Mouse (Mus musculus) MEL-GATA-1-ER (cell line): ENCODE data around the gene Ccdc62.

ENCODE experiments used
- DNase-seq: peaks from one replicate; pipeline ENCODE4 v3.0.0-alpha.2; 2012; ENCODE audit warnings: low read depth; ENCODE audit errors: extremely low read depth

Ccdc62 gene

GRCm38 (mm10) chr5:124001274-124001673 lies 70.8 kb downstream of the Ccdc62 start:
- DNase-seq = no peak

- no peak for DNase-seq
These were observed 72.4 kb downstream of the Ccdc62 start for GRCm38 (mm10) chr5:124002876-124003275.

GRCm38 (mm10) chr5:124003375-124003774 lies 72.9 kb downstream of the Ccdc62 start:
- no peak for DNase-seq

- no peak for DNase-seq
These were observed 74.1 kb downstream of the Ccdc62 start for GRCm38 (mm10) chr5:124004356-124005150.

- DNase-seq = no peak
These were observed 74.6 kb downstream of the Ccdc62 start for GRCm38 (mm10) chr5:124005151-124005500.

GRCm38 (mm10) chr5:124005591-124005990 lies 75.1 kb downstream of the Ccdc62 start:
- DNase-seq = no peak

- DNase-seq = no peak
These were observed 75.8 kb downstream of the Ccdc62 start for GRCm38 (mm10) chr5:124006082-124006873.

- DNase-seq = no peak
These were observed 76.5 kb downstream of the Ccdc62 start for GRCm38 (mm10) chr5:124006891-124007491.

GRCm38 (mm10) chr5:124010077-124010476 lies 79.6 kb downstream of the Ccdc62 start:
- no peak for DNase-seq

- no peak for DNase-seq
These were observed 80.6 kb downstream of the Ccdc62 start for GRCm38 (mm10) chr5:124010910-124011655.

- DNase-seq = no peak
These were observed 81.4 kb downstream of the Ccdc62 start for GRCm38 (mm10) chr5:124011927-124012326.

GRCm38 (mm10) chr5:124012885-124013284 lies 82.4 kb downstream of the Ccdc62 start:
- no peak for DNase-seq

- no peak for DNase-seq
These were observed 83.3 kb downstream of the Ccdc62 start for GRCm38 (mm10) chr5:124013747-124014146.

GRCm38 (mm10) chr5:124014180-124014579 lies 83.7 kb downstream of the Ccdc62 start:
- no peak for DNase-seq

- no peak for DNase-seq
These were observed 84.3 kb downstream of the Ccdc62 start for GRCm38 (mm10) chr5:124014791-124015251.

- DNase-seq = no peak
These were observed 85.2 kb downstream of the Ccdc62 start for GRCm38 (mm10) chr5:124015727-124016126.

- DNase-seq = no peak
These were observed 85.9 kb downstream of the Ccdc62 start for GRCm38 (mm10) chr5:124016291-124016821.

- no peak for DNase-seq
These were observed 87.5 kb downstream of the Ccdc62 start for GRCm38 (mm10) chr5:124017941-124018340.

GRCm38 (mm10) chr5:124018651-124019050 lies 88.2 kb downstream of the Ccdc62 start:
- DNase-seq = no peak
